Mouse (Mus musculus) intestine, embryonic 16.5 days (tissue): ENCODE data around the gene Uhrf1bp1. TPM values are rescaled to one million over a fixed set of nuclear protein-coding genes. Genes with fewer than 3 reads are reported as not detected.
A peak's percentile ranks its signal among the peaks of the same experiment; 100 is the strongest.

Experiments
- ATAC-seq: fragments of 200-750 bp; cut with Nextera tagmentation; 2 replicates; pipeline ENCODE4 v1.8.0; 2017; ENCODE audit warnings: moderate TSS enrichment, moderate library complexity
- H3K27ac ChIP-seq: fragments of 300-500 bp; sonication (generic); 2 replicates; pipeline ENCODE4 v1.5.1; 2014; ENCODE audit warnings: mild to moderate bottlenecking, low read length
- H3K27me3 ChIP-seq: fragments of 300-500 bp; sonication (generic); replicated peaks from 2 replicates; pipeline ENCODE4 v1.6.1; 2014; ENCODE audit warnings: low read length, control low read depth, mixed read lengths; ENCODE audit not compliant: control insufficient read depth, insufficient read depth
- H3K36me3 ChIP-seq: fragments of 300-500 bp; sonication (generic); 2 replicates; pipeline ENCODE4 v1.6.1; 2014; ENCODE audit warnings: low read length, control low read depth; ENCODE audit not compliant: control insufficient read depth, insufficient read depth
- H3K4me1 ChIP-seq: fragments of 300-500 bp; sonication (generic); 2 replicates; pipeline ENCODE4 v1.6.1; 2014; ENCODE audit warnings: low read length, control low read depth, mixed read lengths; ENCODE audit not compliant: control insufficient read depth, insufficient read depth
- H3K4me2 ChIP-seq: fragments of 300-500 bp; sonication (generic); 2 replicates; pipeline ENCODE4 v1.6.1; 2014; ENCODE audit warnings: low read depth, low read length, control low read depth
- H3K4me3 ChIP-seq: fragments of 300-500 bp; sonication (generic); 2 replicates; pipeline ENCODE4 v1.5.1; 2014; ENCODE audit warnings: mild to moderate bottlenecking, low read length
- H3K9ac ChIP-seq: fragments of 300-500 bp; sonication (generic); 2 replicates; pipeline ENCODE4 v1.6.1; 2014; ENCODE audit warnings: low read depth, low read length
- H3K9me3 ChIP-seq: fragments of 300-500 bp; sonication (generic); 2 replicates; pipeline ENCODE4 v1.6.1; 2016; ENCODE audit warnings: low read length, control low read depth; ENCODE audit not compliant: control insufficient read depth
- WGBS: fragments of 180-500 bp; shearing (Covaris S2); extraction: QIAGEN DNeasy Blood & Tissue Kit; methylation state at CpG from one replicate; pipeline ENCODE4 v1.1.7; 2014; 5-methylcytosine and 5-hydroxymethylcytosine counted together
- polyA plus RNA-seq: library from polyadenylated mRNA; unstranded; fragments of >200 nt; fragmentation: Nextera tagmentation; extraction: Ambion mirVana; gene quantifications from 2 replicates; pipeline ENCODE4 v1.2.1, GENCODE M21; 2015

Uhrf1bp1 gene
- polyA plus RNA-seq, 1 experiment from 2014 or later: 2.3 TPM

DNA sequence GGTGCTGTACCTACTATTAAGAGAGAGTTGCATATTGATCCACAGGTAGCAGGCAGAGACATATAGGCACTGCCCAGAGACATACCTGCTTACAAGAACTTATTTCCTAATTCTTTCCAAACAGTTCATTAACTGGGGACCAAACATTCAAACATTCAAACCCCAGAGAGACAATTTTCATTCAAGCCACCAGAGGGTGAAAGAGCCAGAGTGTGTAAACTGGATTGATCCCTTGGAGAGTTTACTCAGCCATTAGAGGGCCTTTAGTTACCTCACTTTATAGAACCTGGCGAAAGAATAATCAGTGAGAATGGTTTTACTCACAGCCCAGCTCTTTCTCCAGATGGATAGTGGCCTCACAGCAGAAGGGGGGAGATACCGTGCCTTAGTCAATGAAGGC lies 9.2 kb downstream of the Uhrf1bp1 start:
- WGBS: 69% methylated on average over 2 of the region's 2 CpGs
- no peak for ATAC-seq
- H3K4me1 ChIP-seq: peaks cover 6% of the 10 kb centered on the region

DNA sequence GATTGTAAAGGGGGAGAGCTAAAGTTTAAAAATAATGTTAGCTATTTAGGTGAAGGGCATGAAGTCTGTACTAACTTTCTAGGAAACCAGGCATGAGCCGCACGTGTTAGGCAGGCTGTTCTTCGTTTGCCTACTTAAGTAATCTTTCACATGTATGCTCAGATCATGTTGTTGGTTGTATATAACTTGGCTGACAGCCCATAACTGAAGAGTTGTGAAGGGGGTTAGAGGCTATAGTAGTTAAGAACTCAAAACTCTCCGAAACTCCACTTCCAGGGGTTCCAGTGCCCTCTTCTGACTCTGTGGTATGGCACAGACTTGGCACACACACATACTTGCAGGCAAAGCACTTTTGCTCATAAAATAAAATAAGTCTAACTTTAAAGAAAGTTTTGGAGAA lies 10.5 kb downstream of the Uhrf1bp1 start:
- no peak overlapping the region for H3K9ac ChIP-seq
- WGBS: 67% methylated on average over 4 of the region's 4 CpGs
- no peak overlapping the region for H3K4me2 ChIP-seq
- H3K27ac ChIP-seq: no peak overlapping the region
- no peaks in the 10 kb centered on the region for H3K36me3 ChIP-seq
- no peaks in the 10 kb centered on the region for H3K9me3 ChIP-seq
- peaks cover 6% of the 10 kb centered on the region for H3K4me1 ChIP-seq
- ATAC-seq: no peak
- H3K4me3 ChIP-seq: no peak overlapping the region
- H3K27me3 ChIP-seq: no peaks in the 10 kb centered on the region

More for the DNA sequence above, 9.2 kb downstream of the Uhrf1bp1 start:
- Histone ChIP-seq H3K4me2 (no peak overlapping the region), H3K9ac (no peak overlapping the region), H3K36me3 (no peaks in the 10 kb centered on the region), H3K4me3 (no peak overlapping the region), H3K27me3 (no peaks in the 10 kb centered on the region), H3K9me3 (no peaks in the 10 kb centered on the region), H3K27ac (no peak overlapping the region)

GRCm38 (mm10) chr17:27871851-27872250 lies 15.6 kb downstream of the Uhrf1bp1 start:
- H3K9me3 ChIP-seq: no peaks in the 10 kb centered on the region
- 94% methylated on average over 3 of the region's 3 CpGs for WGBS

DNA sequence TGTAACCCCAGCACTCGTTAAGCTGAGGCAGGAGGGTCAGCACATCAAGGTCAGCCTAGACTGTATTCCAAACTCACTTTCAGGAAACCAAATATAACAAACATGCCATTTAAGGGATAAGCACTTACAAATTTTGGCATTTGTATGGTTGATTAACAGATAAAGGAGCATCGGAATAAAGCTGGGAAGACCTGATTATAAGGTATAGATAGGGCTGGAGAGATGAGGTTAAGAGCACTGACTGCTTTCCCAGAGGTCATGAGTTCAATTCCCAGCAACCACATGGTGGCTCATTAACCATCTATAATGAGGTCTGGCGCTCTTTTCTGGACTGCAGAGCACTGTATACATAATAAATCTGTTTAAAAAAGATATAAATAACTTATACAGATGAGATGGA lies 17.3 kb downstream of the Uhrf1bp1 start:
- Histone ChIP-seq H3K9ac (no peak overlapping the region), H3K9me3 (no peaks in the 10 kb centered on the region), H3K27me3 (no peaks in the 10 kb centered on the region), H3K4me2 (no peak overlapping the region), H3K36me3 (no peaks in the 10 kb centered on the region; the same call in 1 of the 2 replicates), H3K4me1 (peaks cover 9% of the 10 kb centered on the region; the same call in 1 of the 2 replicates), H3K4me3 (no peak overlapping the region), H3K27ac (no peak overlapping the region)
- ATAC-seq: no peak
- WGBS: 53% methylated on average over 3 of the region's 3 CpGs

More at GRCm38 (mm10) chr17:27871851-27872250, 15.6 kb downstream of the Uhrf1bp1 start:
- Histone ChIP-seq H3K4me1 (peaks cover 9% of the 10 kb centered on the region; the same call in 1 of the 2 replicates), H3K9ac (no peak overlapping the region), H3K4me2 (no peak overlapping the region), H3K27me3 (no peaks in the 10 kb centered on the region), H3K4me3 (no peak overlapping the region), H3K27ac (no peak overlapping the region), H3K36me3 (no peaks in the 10 kb centered on the region)
- no peak for ATAC-seq

GRCm38 (mm10) chr17:27874510-27874909 lies 18.3 kb downstream of the Uhrf1bp1 start:
- H3K27me3 ChIP-seq: no peaks in the 10 kb centered on the region
- no peaks in the 10 kb centered on the region for H3K9me3 ChIP-seq
- H3K4me3 ChIP-seq: no peak overlapping the region
- 0 out of 2 replicates have a peak overlapping the region, but pooled peaks have one; percentile 14 for H3K27ac ChIP-seq
- 52% methylated on average over 5 of the region's 5 CpGs for WGBS
- peak; percentile 93 for ATAC-seq
- no peak overlapping the region for H3K9ac ChIP-seq
- H3K36me3 ChIP-seq: no peaks in the 10 kb centered on the region; the same call in 1 of the 2 replicates
- peaks cover 9% of the 10 kb centered on the region; the same call in 1 of the 2 replicates for H3K4me1 ChIP-seq
- 0 out of 2 replicates have a peak overlapping the region, but pooled peaks have one; percentile 7 for H3K4me2 ChIP-seq

DNA sequence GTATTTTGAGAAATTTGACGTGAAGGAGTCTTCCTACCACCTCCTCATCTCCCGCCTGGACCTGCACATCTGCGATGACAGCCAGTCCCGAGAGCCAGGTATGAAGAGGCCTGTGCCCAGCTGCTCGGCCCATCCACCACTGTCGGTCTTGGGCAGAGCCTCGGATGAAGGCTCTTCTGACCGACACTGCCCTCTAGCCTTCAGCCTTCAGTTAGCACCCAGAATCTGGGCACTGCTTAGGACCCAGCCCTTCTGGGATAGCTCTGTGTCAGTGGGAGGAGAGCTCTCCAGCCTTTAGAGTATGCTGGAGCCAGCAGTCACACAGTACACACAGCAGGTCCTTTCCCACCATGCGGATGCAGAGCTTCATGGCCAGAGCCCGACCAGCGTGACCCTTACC lies 25.3 kb downstream of the Uhrf1bp1 start:
- WGBS: 61% methylated on average over 11 of the region's 11 CpGs
- H3K4me1 ChIP-seq: no peaks in the 10 kb centered on the region
- no peak overlapping the region for H3K4me3 ChIP-seq
- no peaks in the 10 kb centered on the region for H3K9me3 ChIP-seq
- H3K27ac ChIP-seq: no peak overlapping the region
- H3K27me3 ChIP-seq: no peaks in the 10 kb centered on the region
- H3K36me3 ChIP-seq: peaks cover 12% of the 10 kb centered on the region
- H3K4me2 ChIP-seq: no peak overlapping the region
- no peak overlapping the region for H3K9ac ChIP-seq
- no peak for ATAC-seq

DNA sequence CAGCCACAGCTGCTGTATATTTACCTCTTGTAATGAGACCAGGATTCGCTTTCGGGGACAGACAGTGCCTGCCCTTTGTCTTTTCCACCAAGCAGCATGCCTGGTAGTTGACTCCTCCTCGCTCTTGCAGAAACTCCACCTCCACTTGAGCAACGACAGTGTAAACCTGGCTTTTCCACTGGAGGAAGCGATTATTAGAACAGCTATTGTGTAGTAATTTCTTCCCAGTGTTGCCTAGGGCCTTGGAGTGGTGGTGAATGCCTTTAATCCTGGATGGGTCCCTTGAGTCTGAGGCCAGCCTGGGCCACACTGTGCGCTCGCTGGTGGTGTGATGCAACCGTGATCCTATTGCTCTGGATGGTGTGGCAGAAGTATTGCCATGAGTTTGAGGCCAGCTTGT lies 26.9 kb downstream of the Uhrf1bp1 start:
- no peak for ATAC-seq
- Histone ChIP-seq H3K9me3 (no peaks in the 10 kb centered on the region), H3K27me3 (no peaks in the 10 kb centered on the region), H3K27ac (no peak overlapping the region), H3K4me2 (no peak overlapping the region), H3K9ac (no peak overlapping the region), H3K4me3 (no peak overlapping the region), H3K4me1 (no peaks in the 10 kb centered on the region), H3K36me3 (peaks cover 19% of the 10 kb centered on the region)
- 90% methylated on average over 8 of the region's 8 CpGs for whole genome bisulfite sequencing

GRCm38 (mm10) chr17:27883994-27884393 lies 27.8 kb downstream of the Uhrf1bp1 start:
- no peak overlapping the region for H3K4me3 ChIP-seq
- WGBS: 93% methylated on average over 6 of the region's 6 CpGs
- peaks cover 19% of the 10 kb centered on the region for H3K36me3 ChIP-seq
- H3K27ac ChIP-seq: no peak overlapping the region
- H3K9me3 ChIP-seq: no peaks in the 10 kb centered on the region
- H3K4me1 ChIP-seq: no peaks in the 10 kb centered on the region
- no peaks in the 10 kb centered on the region for H3K27me3 ChIP-seq
- no peak overlapping the region for H3K9ac ChIP-seq
- no peak overlapping the region for H3K4me2 ChIP-seq
- ATAC-seq: no peak

DNA sequence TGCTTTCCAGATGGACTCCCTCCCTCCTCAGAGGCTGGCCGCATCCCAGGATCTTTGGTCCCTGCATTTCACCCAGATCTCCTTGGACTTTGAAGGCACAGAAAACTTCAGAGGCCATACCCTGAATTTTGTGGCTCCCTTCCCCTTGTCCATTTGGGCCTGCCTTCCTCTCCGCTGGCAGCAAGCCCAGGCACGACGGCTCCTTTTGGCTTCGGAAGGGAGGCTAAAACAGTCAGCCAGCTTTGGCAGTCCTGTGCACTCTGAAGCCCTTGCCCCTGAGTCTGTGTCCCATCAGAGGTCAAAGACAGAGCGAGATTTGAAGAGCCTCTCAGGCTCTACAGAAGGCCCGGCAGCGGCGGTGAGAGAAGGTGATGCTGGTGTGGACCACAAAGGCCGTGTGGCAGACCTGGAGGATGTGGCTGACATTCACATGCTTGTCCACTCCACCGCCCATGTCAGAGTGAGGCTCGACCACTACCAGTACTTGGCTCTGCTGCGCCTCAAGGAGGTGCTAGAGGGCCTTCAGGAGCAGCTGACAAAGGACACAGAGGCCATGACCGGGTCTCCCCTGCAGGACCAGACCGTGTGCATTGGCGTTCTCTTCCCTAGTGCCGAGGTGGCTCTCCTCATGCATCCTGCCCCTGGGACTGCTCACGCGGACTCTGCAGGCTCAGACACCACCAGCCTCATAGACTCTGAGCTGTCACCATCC lies 30.4 kb downstream of the Uhrf1bp1 start:
- no peaks in the 10 kb centered on the region for H3K4me1 ChIP-seq
- peaks cover 19% of the 10 kb centered on the region for H3K36me3 ChIP-seq
- H3K4me2 ChIP-seq: no peak overlapping the region
- H3K27me3 ChIP-seq: no peaks in the 10 kb centered on the region
- no peak overlapping the region for H3K4me3 ChIP-seq
- 81% methylated on average over 19 of the region's 19 CpGs for WGBS
- no peak overlapping the region for H3K9ac ChIP-seq
- ATAC-seq: no peak
- H3K9me3 ChIP-seq: no peaks in the 10 kb centered on the region
- H3K27ac ChIP-seq: no peak overlapping the region
